Mouse (Mus musculus) bone marrow, adult 2 months (tissue): ENCODE measurements at regions not wholly inside any gene's neighbourhood (a gene's known extent, or its start where the extent isn't known, plus 50 kb on each side); places are given as distances from the start of the nearest gene placed in this dataset.

ENCODE experiments used
- CTCF ChIP-seq: fragments of 200-500 bp; IDR thresholded peaks from 2 replicates; pipeline ENCODE4 v1.5.1; 2011; ENCODE audit warnings: low read length, control low read depth; ENCODE audit not compliant: control insufficient read depth, insufficient read depth
- POLR2A ChIP-seq: fragments of 200-500 bp; IDR thresholded peaks from 2 replicates; pipeline ENCODE4 v1.6.1; 2011; ENCODE audit warnings: low read depth, mild to moderate bottlenecking, control low read depth, low read length, borderline replicate concordance; ENCODE audit not compliant: control insufficient read depth

DNA sequence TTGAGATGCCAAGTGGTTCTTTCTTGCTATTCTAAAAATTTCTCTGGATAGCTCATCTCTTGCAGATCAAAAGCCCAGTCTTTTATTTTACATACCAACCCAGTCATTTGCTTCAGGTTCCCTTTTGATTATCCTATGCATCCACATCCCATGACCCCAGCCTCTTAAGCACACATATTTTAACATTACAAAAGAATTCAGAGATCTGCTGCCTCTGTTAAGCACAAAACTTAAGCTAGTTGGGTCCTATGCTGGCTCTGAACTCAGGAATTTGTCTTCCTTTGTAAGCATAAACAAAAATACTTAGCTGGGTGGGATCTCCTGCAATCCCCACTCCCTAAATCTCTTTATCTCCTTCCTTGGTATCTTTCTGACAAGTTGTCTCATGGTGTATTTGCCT, 212.9 kb downstream of the Car2 start:
- TF ChIP-seq CTCF (no peak), POLR2A (no peak)
